Mouse (Mus musculus) embryonic facial prominence, embryonic 15.5 days (tissue): ENCODE results near the gene Bcas1. TPM values are rescaled to one million over a fixed set of nuclear protein-coding genes. Genes with fewer than 3 reads are reported as not detected.

ENCODE experiments used
- ATAC-seq: fragments of 200-750 bp; cut with Nextera tagmentation; 2 replicates; pipeline ENCODE4 v1.8.0; 2017; ENCODE audit warnings: low read depth, moderate TSS enrichment; ENCODE audit not compliant: insufficient number of reproducible peaks, low FRiP score, low TSS enrichment
- H3K27ac ChIP-seq: fragments of 300-500 bp; sonication (generic); replicated peaks from 2 replicates; pipeline ENCODE4 v1.5.1; 2015; ENCODE audit warnings: mild to moderate bottlenecking, inconsistent platforms
- H3K27me3 ChIP-seq: fragments of 300-500 bp; sonication (generic); 2 replicates; pipeline ENCODE4 v1.6.1; 2015; ENCODE audit warnings: inconsistent platforms
- H3K36me3 ChIP-seq: fragments of 300-500 bp; sonication (generic); 2 replicates; pipeline ENCODE4 v1.6.1; 2015; ENCODE audit warnings: mild to moderate bottlenecking, inconsistent platforms
- H3K4me1 ChIP-seq: fragments of 300-500 bp; sonication (generic); 2 replicates; pipeline ENCODE4 v1.6.1; 2015; ENCODE audit warnings: inconsistent platforms
- H3K4me2 ChIP-seq: fragments of 300-500 bp; sonication (generic); replicated peaks from 2 replicates; pipeline ENCODE4 v1.6.1; 2015; ENCODE audit warnings: mild to moderate bottlenecking, inconsistent platforms
- H3K4me3 ChIP-seq: fragments of 300-500 bp; sonication (generic); replicated peaks from 2 replicates; pipeline ENCODE4 v1.5.1; 2015; ENCODE audit warnings: mild to moderate bottlenecking, inconsistent platforms
- H3K9ac ChIP-seq: fragments of 300-500 bp; sonication (generic); 2 replicates; pipeline ENCODE4 v1.6.1; 2015; ENCODE audit warnings: inconsistent platforms
- H3K9me3 ChIP-seq: fragments of 300-500 bp; sonication (generic); replicated peaks from 2 replicates; pipeline ENCODE4 v1.6.1; 2016; ENCODE audit warnings: inconsistent platforms
- WGBS: fragments of 180-500 bp; shearing (Covaris S2); methylation state at CpG from one replicate; pipeline ENCODE4 v1.1.7; 2015; 5-methylcytosine and 5-hydroxymethylcytosine counted together
- polyA plus RNA-seq: library from polyadenylated mRNA; unstranded; fragments of >200 nt; fragmentation: Nextera tagmentation; extraction: Ambion mirVana; gene quantifications from 2 replicates; pipeline ENCODE4 v1.2.1, GENCODE M21; 2015

Bcas1 gene
- polyA plus RNA-seq, 1 experiment from 2014 or later, result 4.7 TPM

DNA sequence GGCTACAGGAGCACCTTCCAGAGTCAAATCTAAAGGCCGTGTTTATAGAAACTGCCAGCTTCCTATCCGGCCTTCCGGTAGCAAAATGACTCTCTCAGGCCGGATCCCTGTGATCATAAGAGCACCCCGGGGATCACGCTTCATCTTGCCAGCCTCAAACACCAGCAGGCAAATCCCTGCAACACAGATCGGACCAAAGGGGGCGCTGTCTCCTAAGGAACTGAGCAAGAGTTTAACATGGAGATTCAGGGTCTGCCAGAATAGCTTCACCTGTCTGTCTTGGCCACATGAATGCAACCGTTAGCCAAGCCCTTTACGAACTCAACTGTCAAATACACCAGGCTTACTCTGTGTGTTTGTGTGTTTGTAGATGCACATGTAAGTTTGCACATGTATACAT lies 8.9 kb downstream of the Bcas1 start:
- 45% methylated on average over 10 of the region's 10 CpGs for WGBS

GRCm38 (mm10) chr2:170411490-170412168 lies 16.0 kb downstream of the Bcas1 start:
- Histone ChIP-seq H3K4me3 (no peak overlapping the region), H3K27me3 (no peaks in the 10 kb centered on the region; the same call in none of the 2 replicates), H3K36me3 (no peaks in the 10 kb centered on the region), H3K9ac (no peak overlapping the region), H3K9me3 (no peaks in the 10 kb centered on the region), H3K4me1 (peaks cover 15% of the 10 kb centered on the region; the same call in 1 of the 2 replicates), H3K4me2 (peak overlapping the region; percentile 38), H3K27ac (0 out of 2 replicates have a peak overlapping the region, but pooled peaks have one; percentile 6)
- 7% methylated on average over 13 of the region's 13 CpGs for WGBS
- peak; percentile 64; the same call in 1 of the 2 replicates for ATAC-seq

More for the DNA sequence above, 8.9 kb downstream of the Bcas1 start:
- no peak for ATAC-seq
- no peaks in the 10 kb centered on the region for H3K9me3 ChIP-seq
- H3K36me3 ChIP-seq, result no peaks in the 10 kb centered on the region
- H3K4me2 ChIP-seq, result no peak overlapping the region
- H3K27ac ChIP-seq, result no peak overlapping the region
- H3K4me1 ChIP-seq, result no peaks in the 10 kb centered on the region
- no peak overlapping the region for H3K4me3 ChIP-seq
- H3K27me3 ChIP-seq, result no peaks in the 10 kb centered on the region
- no peak overlapping the region for H3K9ac ChIP-seq

GRCm38 (mm10) chr2:170410677-170411489 lies 16.8 kb downstream of the Bcas1 start:
- no peak for ATAC-seq
- no peaks in the 10 kb centered on the region for H3K36me3 ChIP-seq
- H3K4me2 ChIP-seq, result peak overlapping the region; percentile 38
- H3K27me3 ChIP-seq, result no peaks in the 10 kb centered on the region; the same call in none of the 2 replicates
- H3K9ac ChIP-seq, result no peak overlapping the region
- 21% methylated on average over 23 of the region's 23 CpGs for WGBS
- H3K27ac ChIP-seq, result no peak overlapping the region
- H3K4me1 ChIP-seq, result peaks cover 21% of the 10 kb centered on the region; the same call in 1 of the 2 replicates
- no peaks in the 10 kb centered on the region for H3K9me3 ChIP-seq
- H3K4me3 ChIP-seq, result peak overlapping the region; percentile 3; the same call in 1 of the 2 replicates

- Histone ChIP-seq H3K4me1 (peaks cover 23% of the 10 kb centered on the region; the same call in 1 of the 2 replicates), H3K27me3 (no peaks in the 10 kb centered on the region; the same call in none of the 2 replicates), H3K9me3 (no peaks in the 10 kb centered on the region), H3K9ac (no peak overlapping the region), H3K4me2 (no peak overlapping the region), H3K27ac (no peak overlapping the region), H3K4me3 (no peak overlapping the region), H3K36me3 (no peaks in the 10 kb centered on the region)
- ATAC-seq, result no peak
- 53% methylated on average over 14 of the region's 14 CpGs for WGBS
Observed at GRCm38 (mm10) chr2:170406438-170406837, 21.2 kb downstream of the Bcas1 start.

DNA sequence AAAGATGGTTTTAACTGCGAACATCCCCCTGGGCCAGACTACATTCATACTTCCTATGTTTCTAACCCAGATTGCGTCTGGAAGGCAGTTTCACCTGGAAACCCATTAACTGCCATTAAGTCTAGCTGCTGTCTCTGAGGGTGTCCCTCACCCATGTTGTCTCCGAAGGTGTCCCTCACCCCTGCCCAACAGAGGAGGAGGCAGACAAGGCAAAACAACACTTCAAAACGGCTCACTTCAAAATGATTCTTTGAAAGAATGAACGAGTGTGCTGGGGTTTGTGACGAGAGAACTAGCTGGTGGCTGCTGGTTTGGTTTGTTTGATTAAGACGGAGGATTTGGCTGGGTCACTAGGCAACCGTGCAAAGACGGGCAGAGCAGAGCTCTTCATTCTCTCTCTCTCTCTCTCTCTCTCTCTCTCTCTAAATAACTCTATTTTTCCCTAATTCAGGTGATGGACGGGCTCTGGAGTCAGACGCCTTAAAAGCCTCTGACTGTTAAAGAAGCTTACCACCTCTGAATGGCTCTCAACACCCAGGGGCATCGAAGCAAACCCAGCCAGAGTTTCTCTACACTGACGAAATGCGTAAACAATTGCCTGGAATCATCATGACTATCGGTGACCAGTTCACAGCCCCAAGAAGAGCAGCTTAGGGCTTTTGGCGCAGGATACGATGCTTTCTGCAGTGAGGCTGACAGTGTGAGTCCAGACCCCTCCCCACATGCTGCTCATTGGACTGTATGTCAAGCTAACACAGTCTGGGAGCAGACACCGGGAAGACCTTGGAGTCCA lies 22.7 kb downstream of the Bcas1 start:
- Histone ChIP-seq H3K9ac (no peak overlapping the region), H3K4me2 (no peak overlapping the region), H3K27me3 (no peaks in the 10 kb centered on the region), H3K27ac (no peak overlapping the region), H3K4me3 (no peak overlapping the region), H3K36me3 (no peaks in the 10 kb centered on the region), H3K4me1 (peaks cover 28% of the 10 kb centered on the region; the same call in 1 of the 2 replicates), H3K9me3 (no peaks in the 10 kb centered on the region)
- 31% methylated on average over 18 of the region's 18 CpGs for WGBS
- ATAC-seq, result no peak

- 32% methylated on average over 10 of the region's 10 CpGs for WGBS
- H3K36me3 ChIP-seq, result no peaks in the 10 kb centered on the region
- no peak for ATAC-seq
- H3K27me3 ChIP-seq, result no peaks in the 10 kb centered on the region
- no peak overlapping the region for H3K9ac ChIP-seq
- no peaks in the 10 kb centered on the region for H3K9me3 ChIP-seq
- no peak overlapping the region for H3K4me3 ChIP-seq
- H3K27ac ChIP-seq, result 0 out of 2 replicates have a peak overlapping the region, but pooled peaks have one; percentile 17
- peaks cover 28% of the 10 kb centered on the region; the same call in 1 of the 2 replicates for H3K4me1 ChIP-seq
- H3K4me2 ChIP-seq, result no peak overlapping the region
Observed at GRCm38 (mm10) chr2:170403666-170404385, 23.8 kb downstream of the Bcas1 start.

DNA sequence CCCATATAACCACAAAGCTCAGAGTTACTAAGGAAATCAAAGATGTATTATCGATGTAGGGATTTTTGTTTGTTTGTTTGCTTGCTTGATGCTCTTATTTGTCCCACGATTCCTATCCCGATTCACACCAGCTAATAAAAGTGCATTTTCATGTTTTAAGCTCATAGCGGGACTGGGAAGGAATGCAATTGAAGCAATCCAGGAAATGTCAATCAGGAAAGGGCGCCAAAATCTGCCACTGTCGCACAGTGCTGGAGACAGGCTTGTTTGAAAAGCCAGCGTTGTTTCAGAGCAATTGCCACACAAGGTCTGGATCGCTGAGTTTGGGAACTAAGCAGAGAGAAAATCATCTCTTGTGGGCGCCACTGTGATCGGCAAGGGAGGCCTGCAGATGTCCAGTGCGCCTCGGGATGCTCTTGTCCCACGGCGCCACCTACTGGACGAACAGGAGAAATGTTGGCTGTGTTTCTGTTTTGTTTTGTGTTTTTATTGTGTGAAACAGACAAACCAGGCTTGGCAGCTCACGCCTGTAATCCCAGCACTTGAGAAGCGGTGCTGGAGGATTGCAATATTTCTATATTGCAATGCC lies 26.3 kb downstream of the Bcas1 start:
- Histone ChIP-seq H3K4me1 (peaks cover 24% of the 10 kb centered on the region; the same call in 1 of the 2 replicates), H3K4me2 (peak overlapping the region; percentile 49), H3K9me3 (no peaks in the 10 kb centered on the region), H3K36me3 (no peaks in the 10 kb centered on the region), H3K27ac (no peak overlapping the region), H3K4me3 (peak overlapping the region; percentile 35), H3K9ac (no peak overlapping the region), H3K27me3 (no peaks in the 10 kb centered on the region)
- under 1% methylated on average over 17 of the region's 17 CpGs for WGBS
- no peak for ATAC-seq

GRCm38 (mm10) chr2:170400666-170401065 lies 27.0 kb downstream of the Bcas1 start:
- H3K9ac ChIP-seq, result no peak overlapping the region
- no peaks in the 10 kb centered on the region for H3K9me3 ChIP-seq
- under 1% methylated on average over 10 of the region's 10 CpGs for WGBS
- no peak overlapping the region for H3K27ac ChIP-seq
- H3K27me3 ChIP-seq, result no peaks in the 10 kb centered on the region
- ATAC-seq, result no peak
- peak overlapping the region; percentile 49 for H3K4me2 ChIP-seq
- H3K4me3 ChIP-seq, result peak overlapping the region; percentile 35
- no peaks in the 10 kb centered on the region for H3K36me3 ChIP-seq
- peaks cover 21% of the 10 kb centered on the region; the same call in 1 of the 2 replicates for H3K4me1 ChIP-seq

DNA sequence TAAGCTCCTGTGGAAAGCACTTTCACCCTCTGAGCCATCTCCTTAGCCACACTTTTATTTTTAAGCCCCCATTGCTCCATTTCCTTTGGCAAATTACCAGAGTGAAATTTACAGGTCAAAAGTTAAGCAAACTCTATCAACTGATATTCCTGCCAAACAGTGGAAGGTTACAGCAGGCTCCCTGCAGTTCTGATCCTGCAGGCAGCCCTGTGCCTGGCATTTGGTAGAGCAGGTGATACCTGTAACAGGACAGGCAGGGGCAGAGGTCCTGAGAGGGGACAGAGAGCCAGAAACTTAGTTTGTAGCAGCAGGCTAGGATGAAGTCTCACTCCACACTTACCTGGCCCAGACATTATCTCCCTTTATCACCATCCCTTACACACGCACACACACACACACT lies 35.7 kb downstream of the Bcas1 start:
- Histone ChIP-seq H3K4me2 (no peak overlapping the region), H3K27ac (no peak overlapping the region), H3K4me1 (no peaks in the 10 kb centered on the region), H3K9me3 (no peaks in the 10 kb centered on the region), H3K27me3 (no peaks in the 10 kb centered on the region), H3K4me3 (no peak overlapping the region), H3K36me3 (no peaks in the 10 kb centered on the region), H3K9ac (no peak overlapping the region)
- no peak for ATAC-seq
- WGBS, result 100% methylated on average over 1 of the region's 1 CpGs

DNA sequence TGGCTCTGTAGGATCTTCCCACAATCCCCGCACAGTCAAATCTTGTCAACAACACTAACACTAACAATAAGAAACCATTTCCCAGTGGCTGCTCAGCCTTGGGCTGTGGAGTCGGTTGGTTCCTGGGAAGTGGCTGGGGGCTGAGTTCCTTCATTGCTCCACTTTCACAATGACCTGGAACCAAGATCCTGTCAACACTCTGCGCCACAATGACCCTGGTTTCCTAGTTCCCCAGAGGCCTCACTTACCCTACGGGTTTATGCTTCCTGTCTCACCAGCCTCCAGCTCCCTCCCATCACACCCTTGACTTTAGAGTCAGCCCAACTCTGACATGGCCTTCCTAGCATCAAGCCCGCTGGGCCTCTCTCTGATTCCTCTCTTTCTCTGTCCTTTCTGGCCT lies 39.3 kb downstream of the Bcas1 start:
- 77% methylated on average over 5 of the region's 5 CpGs for WGBS
- Histone ChIP-seq H3K9me3 (no peaks in the 10 kb centered on the region), H3K4me1 (no peaks in the 10 kb centered on the region), H3K27me3 (no peaks in the 10 kb centered on the region), H3K4me2 (no peak overlapping the region), H3K36me3 (no peaks in the 10 kb centered on the region), H3K27ac (no peak overlapping the region), H3K9ac (no peak overlapping the region), H3K4me3 (no peak overlapping the region)
- no peak for ATAC-seq
